Mouse (Mus musculus) fibroblast of lung, adult 2 months (primary cell): ENCODE data around the gene Stmn1.

Source experiments
- DNase-seq: peaks from one replicate; pipeline ENCODE4 v3.0.0-alpha.2; 2011; ENCODE audit warnings: low read depth

Gene Stmn1

DNA sequence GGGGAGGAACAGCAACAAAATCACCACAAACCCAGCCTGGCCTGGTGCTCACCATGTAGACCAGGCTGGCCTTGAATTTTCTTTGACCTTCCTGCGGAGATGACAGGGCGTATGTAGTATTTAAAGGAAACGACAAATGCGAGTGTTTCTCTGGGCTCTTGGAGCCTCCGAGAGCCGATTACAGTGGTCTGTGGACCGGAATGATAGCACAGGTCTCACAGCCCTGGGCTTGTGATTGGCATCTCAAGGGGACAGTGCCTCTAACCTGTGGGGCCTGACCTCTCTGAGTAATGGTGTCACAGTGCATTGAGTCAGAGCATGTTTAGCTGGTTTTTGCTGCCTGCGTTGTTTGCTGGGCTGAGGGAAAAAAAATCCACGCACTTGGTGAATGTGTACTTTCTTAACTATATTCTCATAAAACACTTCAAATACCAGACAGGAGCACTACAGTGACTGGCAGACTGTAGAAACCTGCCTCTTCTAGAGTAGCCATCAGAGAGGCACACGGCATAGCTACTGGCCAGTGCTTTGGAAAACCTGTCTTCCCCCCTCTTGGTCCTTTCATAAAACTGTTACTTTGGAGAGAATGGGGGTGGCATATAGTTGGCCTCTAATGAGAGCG, 46.3 kb downstream of the Stmn1 start:
- DNase-seq, result no peak

- DNase-seq, result no peak
Observed at GRCm38 (mm10) chr4:134515614-134516013, 47.5 kb downstream of the Stmn1 start.

DNA sequence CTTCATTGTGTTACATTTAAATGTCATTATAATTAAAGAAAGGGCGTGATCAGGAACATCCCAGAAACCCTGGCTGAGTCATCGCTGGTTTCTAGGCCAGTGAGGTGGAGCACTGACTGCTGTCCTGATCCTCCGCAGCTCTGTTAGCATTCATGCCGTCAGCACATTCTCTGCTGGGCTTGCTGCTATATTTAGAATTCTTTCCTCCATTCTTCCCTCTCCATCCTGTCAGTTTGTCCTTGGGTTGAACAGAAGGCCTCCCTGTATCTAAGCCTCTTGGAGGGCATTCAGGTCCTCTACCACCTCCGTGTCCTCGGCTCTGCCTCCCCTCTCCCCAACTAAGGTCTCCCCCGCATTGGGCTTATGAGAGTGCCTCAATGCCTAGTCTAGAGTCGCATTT, 48.9 kb downstream of the Stmn1 start:
- DNase-seq, result no peak

- DNase-seq, result no peak
Observed at GRCm38 (mm10) chr4:134517719-134518118, 49.6 kb downstream of the Stmn1 start.

DNA sequence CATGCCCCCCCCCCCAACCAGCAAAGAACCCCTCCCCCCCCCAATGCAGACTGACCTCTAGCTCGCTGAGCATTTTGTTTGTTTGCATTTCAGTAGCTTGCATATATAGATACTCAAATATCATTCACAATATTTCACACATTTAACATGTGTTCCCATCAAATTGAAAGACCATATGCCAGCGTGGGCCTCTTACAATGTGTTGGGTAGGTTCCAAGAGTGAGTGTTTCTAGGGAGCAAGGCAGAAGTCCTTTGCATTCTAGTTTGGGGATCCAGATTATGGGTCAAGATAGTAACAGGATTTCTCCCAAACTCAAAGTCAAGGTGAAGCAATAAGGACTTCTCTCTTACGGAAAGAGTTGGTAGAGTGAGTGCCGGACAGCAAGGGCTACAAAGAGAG, 50.4 kb downstream of the Stmn1 start:
- no peak for DNase-seq

DNA sequence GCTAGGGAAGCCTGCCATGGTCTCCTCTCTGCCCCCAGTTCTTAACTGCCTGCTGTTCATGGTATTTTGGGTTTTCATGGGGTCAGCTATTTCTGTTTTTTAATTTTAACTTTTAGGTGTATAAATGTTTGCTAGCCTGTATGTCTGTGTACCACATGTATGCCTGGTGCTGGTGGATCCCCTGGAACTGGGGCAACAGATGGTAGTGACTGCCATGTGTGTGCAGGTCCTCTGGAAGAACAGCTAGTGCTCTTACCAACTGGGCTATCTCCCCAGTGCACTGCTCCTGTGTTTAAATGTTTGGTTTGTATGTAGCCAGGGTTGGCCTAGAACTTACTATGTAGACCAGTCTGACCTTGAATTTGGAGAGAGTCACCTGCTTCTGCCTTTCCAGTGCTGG, 51.2 kb downstream of the Stmn1 start:
- DNase-seq, result no peak
